Mouse (Mus musculus) lung, postnatal 0 days (tissue): ENCODE data around the gene E2f6. TPM values are rescaled to one million over a fixed set of nuclear protein-coding genes. Genes with fewer than 3 reads are reported as not detected.

Source experiments
- ATAC-seq: fragments of 200-750 bp; cut with Nextera tagmentation; 2 replicates; pipeline ENCODE4 v1.8.0; 2017; ENCODE audit warnings: moderate library complexity
- DNase-seq: peaks from one replicate; pipeline ENCODE4 v3.0.0-alpha.2; 2016; ENCODE audit warnings: low spot score
- H3K27ac ChIP-seq: fragments of 300-500 bp; sonication (generic); 2 replicates; pipeline ENCODE4 v1.5.1; 2014; ENCODE audit warnings: antibody characterized with exemption, mild to moderate bottlenecking, low read length, mixed read lengths
- H3K27me3 ChIP-seq: fragments of 300-500 bp; sonication (generic); replicated peaks from 2 replicates; pipeline ENCODE4 v1.6.1; 2014; ENCODE audit warnings: low read length, mixed read lengths; ENCODE audit not compliant: insufficient read depth
- H3K36me3 ChIP-seq: fragments of 300-500 bp; sonication (generic); 2 replicates; pipeline ENCODE4 v1.6.1; 2014; ENCODE audit warnings: low read length, mixed read lengths; ENCODE audit not compliant: insufficient read depth
- H3K4me1 ChIP-seq: fragments of 300-500 bp; sonication (generic); 2 replicates; pipeline ENCODE4 v1.6.1; 2014; ENCODE audit warnings: antibody characterized with exemption, low read depth, low read length, mixed read lengths; ENCODE audit not compliant: insufficient read depth
- H3K4me2 ChIP-seq: fragments of 300-500 bp; sonication (generic); replicated peaks from 2 replicates; pipeline ENCODE4 v1.6.1; 2014; ENCODE audit warnings: low read depth, mild to moderate bottlenecking, low read length, moderate library complexity, mixed read lengths
- H3K4me3 ChIP-seq: fragments of 300-500 bp; sonication (generic); 2 replicates; pipeline ENCODE4 v1.5.1; 2014; ENCODE audit warnings: low read depth, low read length
- H3K9ac ChIP-seq: fragments of 300-500 bp; sonication (generic); replicated peaks from 2 replicates; pipeline ENCODE4 v1.6.1; 2014; ENCODE audit warnings: low read depth, mild to moderate bottlenecking
- H3K9me3 ChIP-seq: fragments of 300-500 bp; sonication (generic); 2 replicates; pipeline ENCODE4 v1.6.1; 2016; ENCODE audit warnings: low read length, mixed read lengths
- CTCF ChIP-seq: IDR thresholded peaks from 2 replicates; pipeline ENCODE4 v1.5.1; 2016; ENCODE audit warnings: antibody characterized with exemption, mild to moderate bottlenecking
- EP300 ChIP-seq: IDR thresholded peaks from 2 replicates; pipeline ENCODE4 v1.6.1; 2016; ENCODE audit warnings: antibody characterized with exemption, mild to moderate bottlenecking, control low read depth
- WGBS: fragments of 180-500 bp; shearing (Covaris S2); extraction: QIAGEN DNeasy Blood & Tissue Kit; methylation state at CpG from one replicate; pipeline ENCODE4 v1.1.7; 2014; 5-methylcytosine and 5-hydroxymethylcytosine counted together
- polyA plus RNA-seq: library from polyadenylated mRNA; unstranded; fragments of >200 nt; fragmentation: Nextera tagmentation; extraction: Ambion mirVana; gene quantifications from 2 replicates; pipeline ENCODE4 v1.2.1, GENCODE M21; 2015

The E2f6 gene
- polyA plus RNA-seq, 1 experiment from 2014 or later: 11.1 TPM

DNA sequence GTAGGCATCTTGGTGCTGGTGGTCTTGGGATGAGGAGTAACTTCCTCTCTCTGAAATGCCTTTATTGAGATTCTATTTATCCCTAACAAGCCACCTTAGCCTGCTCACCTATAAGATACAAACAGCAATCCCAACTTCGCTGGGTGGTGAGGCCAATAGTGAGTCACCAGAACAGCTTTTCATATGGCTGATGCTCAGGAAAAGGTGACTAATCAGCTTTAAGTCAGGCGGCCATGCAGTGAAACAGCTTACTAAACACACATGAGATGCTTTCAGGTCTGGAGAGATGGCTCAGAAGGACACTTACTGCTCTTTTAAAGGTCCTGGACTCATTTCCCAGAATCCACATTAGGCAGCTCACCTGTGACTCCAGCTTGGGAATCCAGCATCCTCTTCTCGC is 15.0 kb upstream of the E2f6 start:
- Histone ChIP-seq H3K4me2 (no peak overlapping the region), H3K36me3 (no peaks in the 10 kb centered on the region), H3K4me3 (no peak overlapping the region), H3K4me1 (no peaks in the 10 kb centered on the region), H3K9me3 (no peaks in the 10 kb centered on the region), H3K27ac (no peak overlapping the region), H3K9ac (no peak overlapping the region), H3K27me3 (0 out of 2 replicates have a peak, but pooled peaks cover 4% of the 10 kb centered on the region)
- DNase-seq: no peak
- no peak for ATAC-seq
- no peak for TF ChIP-seq CTCF
- TF ChIP-seq EP300: no peak
- 83% methylated on average over 3 of the region's 3 CpGs for WGBS

DNA sequence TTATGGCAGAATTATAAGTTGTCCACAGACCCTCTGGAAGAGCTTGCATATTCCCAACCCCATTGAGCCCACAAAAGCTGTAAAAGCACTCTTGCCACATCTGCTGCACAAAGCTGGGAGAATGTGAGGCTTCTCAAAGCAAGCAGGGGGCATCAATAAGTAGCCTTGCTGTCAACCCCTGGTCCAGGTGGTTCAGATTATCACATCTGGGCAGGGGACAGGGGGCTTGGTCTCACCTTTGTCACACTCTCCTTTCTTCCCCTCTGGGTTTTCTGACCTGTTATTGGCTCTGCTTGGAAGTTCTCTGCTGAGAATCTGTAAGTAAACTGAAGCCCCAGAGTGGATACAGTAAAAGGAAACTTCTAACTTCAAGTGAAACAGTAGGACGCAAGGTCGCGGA is 11.9 kb upstream of the E2f6 start:
- DNase-seq: no peak
- 56% methylated on average over 3 of the region's 3 CpGs for WGBS
- ATAC-seq: no peak
- TF ChIP-seq CTCF: no peak
- no peak for TF ChIP-seq EP300
- no peak overlapping the region for H3K4me2 ChIP-seq
- no peak overlapping the region for H3K9ac ChIP-seq
- no peak overlapping the region for H3K27ac ChIP-seq
- H3K9me3 ChIP-seq: no peaks in the 10 kb centered on the region
- 0 out of 2 replicates have a peak, but pooled peaks cover 4% of the 10 kb centered on the region for H3K27me3 ChIP-seq
- no peaks in the 10 kb centered on the region for H3K4me1 ChIP-seq
- H3K36me3 ChIP-seq: no peaks in the 10 kb centered on the region
- H3K4me3 ChIP-seq: no peak overlapping the region

DNA sequence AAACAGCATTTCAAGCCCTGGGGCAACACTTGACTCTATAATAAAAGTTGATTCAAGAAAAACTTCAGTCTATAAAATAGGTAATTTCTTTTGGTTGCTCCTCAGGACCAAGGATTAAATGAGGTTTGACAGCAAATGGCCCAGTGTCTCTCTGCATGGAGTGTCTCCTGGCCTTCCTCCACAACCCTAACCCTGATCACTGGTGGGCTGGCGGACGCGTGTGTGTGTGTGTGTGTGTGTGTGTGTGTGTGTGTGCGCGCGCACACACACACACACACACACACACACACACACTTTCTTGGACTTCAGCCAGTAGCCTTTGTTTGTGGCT is 10.9 kb upstream of the E2f6 start:
- ATAC-seq: no peak; the same call in 1 of the 2 replicates
- no peak for DNase-seq
- H3K27me3 ChIP-seq: 0 out of 2 replicates have a peak, but pooled peaks cover 4% of the 10 kb centered on the region
- H3K36me3 ChIP-seq: no peaks in the 10 kb centered on the region
- H3K4me3 ChIP-seq: peak overlapping the region; percentile 43; the same call in 1 of the 2 replicates
- no peak overlapping the region for H3K9ac ChIP-seq
- no peak overlapping the region for H3K27ac ChIP-seq
- no peak for TF ChIP-seq EP300
- no peak for TF ChIP-seq CTCF
- H3K4me2 ChIP-seq: peak overlapping the region; percentile 87
- no peaks in the 10 kb centered on the region for H3K4me1 ChIP-seq
- WGBS: 83% methylated on average over 1 of the region's 6 CpGs
- H3K9me3 ChIP-seq: no peaks in the 10 kb centered on the region

DNA sequence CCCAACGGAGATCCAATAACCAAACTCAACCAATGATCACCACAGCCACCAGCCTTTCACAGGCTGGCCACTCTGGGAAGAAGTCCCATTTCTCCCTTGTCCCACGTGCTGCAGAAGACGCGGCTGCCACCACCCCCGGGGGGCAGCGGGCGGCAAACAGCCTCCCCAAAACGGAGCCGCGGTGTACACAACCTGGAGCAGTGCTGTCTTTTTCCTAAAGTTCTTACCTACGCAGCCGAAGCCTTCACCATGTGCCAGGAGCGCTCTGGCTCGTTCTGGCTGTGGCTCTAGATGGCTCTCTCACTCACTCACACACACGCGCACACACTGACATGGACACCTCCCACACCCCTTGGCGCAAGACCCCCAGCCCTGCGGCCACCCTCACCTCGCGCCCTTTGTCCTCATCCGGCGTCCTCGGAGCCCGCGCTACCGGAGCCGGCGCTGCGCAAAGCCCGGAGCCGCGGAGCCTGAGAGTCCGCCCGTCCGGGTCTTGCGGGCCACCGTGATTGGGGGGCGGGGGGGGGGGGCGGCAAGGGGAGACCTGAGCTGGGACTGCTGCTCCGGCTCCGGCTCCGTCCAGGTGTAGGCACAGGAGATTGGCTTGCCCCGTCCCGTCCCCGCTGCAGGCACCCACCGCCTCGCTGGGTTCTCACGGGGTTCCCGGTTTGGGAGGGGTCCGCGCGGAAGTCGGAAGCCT is 10.4 kb upstream of the E2f6 start, which contains the start of gene Greb1:
TSS of gene Greb1 (minus strand) at position 628 of the 700 bp plus-strand sequence.
- Histone ChIP-seq H3K4me1 (no peaks in the 10 kb centered on the region), H3K27me3 (0 out of 2 replicates have a peak, but pooled peaks cover 4% of the 10 kb centered on the region), H3K4me2 (peak within 1 kb of the TSS; percentile 87), H3K36me3 (no peaks in the 10 kb centered on the region), H3K27ac (no peak within 1 kb of the TSS), H3K4me3 (peak within 1 kb of the TSS; percentile 43), H3K9ac (no peak within 1 kb of the TSS), H3K9me3 (no peaks in the 10 kb centered on the region)
- under 1% methylated on average over 44 of the region's 53 CpGs for WGBS
- TF ChIP-seq EP300 (no peak), CTCF (no peak)
- DNase-seq (peak; percentile 15), ATAC-seq (peak; percentile 68)

DNA sequence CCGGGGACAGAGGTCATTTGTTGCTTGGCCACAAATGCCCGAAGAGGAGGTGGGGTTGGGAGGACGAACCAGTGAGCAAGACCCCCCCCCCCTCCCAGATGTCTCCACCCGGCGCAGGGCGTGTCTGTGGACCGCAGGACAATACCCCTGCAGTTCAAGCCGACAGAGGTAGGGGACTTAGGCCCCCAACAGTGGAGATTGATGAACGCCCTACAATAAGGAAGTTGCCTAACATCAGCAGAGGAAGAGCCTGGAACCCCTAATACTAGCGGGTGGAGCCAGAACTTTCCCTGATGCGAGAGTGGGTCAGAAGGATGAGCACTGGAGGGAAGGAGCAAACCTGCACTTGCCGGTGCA is 9.8 kb upstream of the E2f6 start:
- DNase-seq (no peak), ATAC-seq (peak; percentile 48)
- H3K36me3 ChIP-seq: no peaks in the 10 kb centered on the region
- H3K4me2 ChIP-seq: peak overlapping the region; percentile 87
- H3K4me1 ChIP-seq: no peaks in the 10 kb centered on the region
- peak overlapping the region; percentile 43 for H3K4me3 ChIP-seq
- WGBS: 0% methylated on average over 12 of the region's 12 CpGs
- no peaks in the 10 kb centered on the region for H3K9me3 ChIP-seq
- TF ChIP-seq EP300 (no peak), CTCF (no peak)
- H3K9ac ChIP-seq: no peak overlapping the region
- no peak overlapping the region for H3K27ac ChIP-seq
- H3K27me3 ChIP-seq: 0 out of 2 replicates have a peak, but pooled peaks cover 4% of the 10 kb centered on the region

DNA sequence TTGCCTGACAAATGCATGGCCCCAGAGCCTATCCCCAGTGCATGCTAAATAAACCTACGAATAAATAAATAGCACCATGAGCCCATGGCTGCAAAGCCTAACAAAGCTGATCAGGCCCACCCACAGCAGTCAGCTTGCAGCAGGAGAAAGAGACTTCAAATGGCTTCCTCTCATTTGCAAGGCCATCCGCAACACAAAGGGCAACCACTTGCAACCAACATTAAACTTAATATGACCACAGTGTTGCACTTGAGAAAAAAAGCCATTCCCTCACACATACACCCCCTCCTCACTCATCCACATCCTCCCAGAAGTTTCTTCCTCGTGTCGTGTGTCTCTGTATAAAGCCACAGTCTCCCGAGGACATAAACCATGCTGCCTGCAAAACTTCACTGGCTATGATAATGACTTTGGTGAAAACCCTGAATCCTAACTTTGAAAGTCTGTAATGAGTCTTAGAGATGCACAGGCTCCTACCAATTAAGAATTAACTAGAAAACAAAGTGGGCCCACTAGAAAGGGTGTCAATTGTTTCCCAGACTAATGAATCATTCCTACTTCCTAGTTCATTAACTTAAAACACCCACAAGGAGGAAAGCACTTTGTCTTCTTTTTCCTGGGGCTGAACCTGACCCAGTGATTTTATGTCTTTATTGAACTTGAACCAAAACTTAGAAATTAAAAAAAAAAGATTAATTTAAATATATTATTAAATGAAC is 7.4 kb upstream of the E2f6 start:
- WGBS: 46% methylated on average over 5 of the region's 5 CpGs

More for the DNA sequence above, 7.4 kb upstream of the E2f6 start:
- no peak overlapping the region for H3K27ac ChIP-seq
- no peak overlapping the region for H3K4me2 ChIP-seq
- ATAC-seq (no peak), DNase-seq (no peak)
- no peaks in the 10 kb centered on the region for H3K9me3 ChIP-seq
- 0 out of 2 replicates have a peak, but pooled peaks cover 4% of the 10 kb centered on the region for H3K27me3 ChIP-seq
- no peaks in the 10 kb centered on the region for H3K4me1 ChIP-seq
- TF ChIP-seq CTCF (no peak), EP300 (no peak)
- no peak overlapping the region for H3K4me3 ChIP-seq
- no peaks in the 10 kb centered on the region for H3K36me3 ChIP-seq
- no peak overlapping the region for H3K9ac ChIP-seq
